Mouse (Mus musculus): ENCODE measurements at regions not wholly inside any gene's neighbourhood (a gene's known extent, or its start where the extent isn't known, plus 50 kb on each side); places are given as distances from the start of the nearest gene placed in this dataset.

GRCm38 (mm10) chr14:72779446-72779845, 69.6 kb upstream of the Fndc3a start:
- H3K36me3 ChIP-seq: no peaks in the 10 kb centered on the region
- no peaks in the 10 kb centered on the region for H3K27me3 ChIP-seq (replicated peaks)
- H3K27ac ChIP-seq (ENCODE audit: poor library complexity, severe bottlenecking): no peak overlapping the region
- H3K9ac ChIP-seq: no peak overlapping the region
- ATAC-seq (ENCODE audit: insufficient number of reproducible peaks, low FRiP score): no peak
- no peaks in the 10 kb centered on the region for H3K9me3 ChIP-seq (replicated peaks)
- H3K4me3 ChIP-seq: no peak overlapping the region
- no peak overlapping the region for H3K4me2 ChIP-seq
- H3K4me1 ChIP-seq (replicated peaks): no peaks in the 10 kb centered on the region; the same call in 1 of the 2 replicates
- 79% methylated on average over 4 of the region's 4 CpGs for whole genome bisulfite sequencing

GRCm38 (mm10) chr14:72778756-72779155, 69.0 kb upstream of the Fndc3a start:
- ATAC-seq (ENCODE audit: insufficient number of reproducible peaks, low FRiP score): no peak
- no peaks in the 10 kb centered on the region for H3K36me3 ChIP-seq
- H3K4me2 ChIP-seq: no peak overlapping the region
- 81% methylated on average over 6 of the region's 6 CpGs for WGBS
- H3K9ac ChIP-seq: no peak overlapping the region
- no peaks in the 10 kb centered on the region for H3K9me3 ChIP-seq (replicated peaks)
- H3K27ac ChIP-seq (ENCODE audit: poor library complexity, severe bottlenecking): no peak overlapping the region
- no peak overlapping the region for H3K4me3 ChIP-seq
- no peaks in the 10 kb centered on the region; the same call in 1 of the 2 replicates for H3K4me1 ChIP-seq (replicated peaks)
- no peaks in the 10 kb centered on the region for H3K27me3 ChIP-seq (replicated peaks)

GRCm38 (mm10) chr14:72777927-72778560, 68.2 kb upstream of the Fndc3a start:
- no peaks in the 10 kb centered on the region for H3K36me3 ChIP-seq
- H3K9ac ChIP-seq: no peak overlapping the region
- ATAC-seq (ENCODE audit: insufficient number of reproducible peaks, low FRiP score): no peak
- no peak overlapping the region for H3K4me3 ChIP-seq
- WGBS: 57% methylated on average over 6 of the region's 6 CpGs
- H3K27ac ChIP-seq (ENCODE audit: poor library complexity, severe bottlenecking): no peak overlapping the region
- H3K4me2 ChIP-seq: no peak overlapping the region
- H3K27me3 ChIP-seq (replicated peaks): no peaks in the 10 kb centered on the region
- no peaks in the 10 kb centered on the region for H3K4me1 ChIP-seq (replicated peaks)
- no peaks in the 10 kb centered on the region for H3K9me3 ChIP-seq (replicated peaks)

GRCm38 (mm10) chr14:72770237-72770636, 60.4 kb upstream of the Fndc3a start:
- H3K9me3 ChIP-seq (replicated peaks): 0 out of 2 replicates have a peak, but pooled peaks cover 2% of the 10 kb centered on the region
- no peaks in the 10 kb centered on the region for H3K27me3 ChIP-seq (replicated peaks)
- no peak overlapping the region for H3K4me2 ChIP-seq
- no peak overlapping the region for H3K4me3 ChIP-seq
- H3K9ac ChIP-seq: no peak overlapping the region
- 15% methylated on average over 1 of the region's 1 CpGs for WGBS
- H3K4me1 ChIP-seq (replicated peaks): no peaks in the 10 kb centered on the region
- no peak for ATAC-seq (ENCODE audit: insufficient number of reproducible peaks, low FRiP score)
- H3K27ac ChIP-seq (ENCODE audit: poor library complexity, severe bottlenecking): no peak overlapping the region
- H3K36me3 ChIP-seq: no peaks in the 10 kb centered on the region

GRCm38 (mm10) chr14:72760123-72760522, 50.3 kb upstream of the Fndc3a start:
- H3K27ac ChIP-seq (ENCODE audit: poor library complexity, severe bottlenecking): no peak overlapping the region
- H3K4me1 ChIP-seq (replicated peaks): no peaks in the 10 kb centered on the region
- no peak overlapping the region for H3K9ac ChIP-seq
- H3K9me3 ChIP-seq (replicated peaks): no peaks in the 10 kb centered on the region
- H3K36me3 ChIP-seq: no peaks in the 10 kb centered on the region
- no peaks in the 10 kb centered on the region for H3K27me3 ChIP-seq (replicated peaks)
- H3K4me3 ChIP-seq: no peak overlapping the region
- no peak overlapping the region for H3K4me2 ChIP-seq
- no peak for ATAC-seq (ENCODE audit: insufficient number of reproducible peaks, low FRiP score)
